Mouse (Mus musculus) bone marrow macrophage, adult 2 months (primary cell): ENCODE measurements around the gene Obscn.

ENCODE experiments used
- CTCF ChIP-seq: IDR thresholded peaks from 2 replicates; pipeline ENCODE4 v1.5.1; 2012; ENCODE audit warnings: low read depth, mild to moderate bottlenecking, low read length, moderate library complexity
- POLR2A ChIP-seq: IDR thresholded peaks from 2 replicates; pipeline ENCODE4 v1.6.1; 2012; ENCODE audit warnings: mild to moderate bottlenecking, low read depth, low read length, borderline replicate concordance

DNA sequence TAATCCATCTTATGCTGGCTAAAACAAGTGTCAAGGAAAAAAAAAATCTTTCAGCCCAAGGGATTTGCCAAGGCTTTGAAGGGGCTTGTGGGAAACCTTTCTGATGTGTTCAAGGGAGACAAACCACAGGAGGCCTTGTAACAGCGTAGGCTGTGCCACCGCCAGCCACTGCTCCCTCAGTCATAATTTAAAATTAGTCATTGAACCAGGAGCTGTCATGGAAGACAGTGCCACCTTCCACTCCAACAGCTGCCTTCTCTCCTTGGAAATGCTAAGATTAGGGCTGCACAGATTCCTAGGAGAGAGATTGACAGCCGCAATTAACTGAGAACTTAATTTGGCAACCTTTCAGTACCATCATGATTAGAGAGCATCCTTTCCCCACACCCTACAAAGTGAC is 13.1 kb upstream of the Obscn start:
- TF ChIP-seq POLR2A (no peak), CTCF (no peak)
